Mouse (Mus musculus): ENCODE results near the gene Pef1. TPM values are rescaled to one million over a fixed set of nuclear protein-coding genes. Genes with fewer than 3 reads are reported as not detected.

The Pef1 gene
- total RNA-seq, 1 experiment from 2014 or later: 9.7 TPM

DNA sequence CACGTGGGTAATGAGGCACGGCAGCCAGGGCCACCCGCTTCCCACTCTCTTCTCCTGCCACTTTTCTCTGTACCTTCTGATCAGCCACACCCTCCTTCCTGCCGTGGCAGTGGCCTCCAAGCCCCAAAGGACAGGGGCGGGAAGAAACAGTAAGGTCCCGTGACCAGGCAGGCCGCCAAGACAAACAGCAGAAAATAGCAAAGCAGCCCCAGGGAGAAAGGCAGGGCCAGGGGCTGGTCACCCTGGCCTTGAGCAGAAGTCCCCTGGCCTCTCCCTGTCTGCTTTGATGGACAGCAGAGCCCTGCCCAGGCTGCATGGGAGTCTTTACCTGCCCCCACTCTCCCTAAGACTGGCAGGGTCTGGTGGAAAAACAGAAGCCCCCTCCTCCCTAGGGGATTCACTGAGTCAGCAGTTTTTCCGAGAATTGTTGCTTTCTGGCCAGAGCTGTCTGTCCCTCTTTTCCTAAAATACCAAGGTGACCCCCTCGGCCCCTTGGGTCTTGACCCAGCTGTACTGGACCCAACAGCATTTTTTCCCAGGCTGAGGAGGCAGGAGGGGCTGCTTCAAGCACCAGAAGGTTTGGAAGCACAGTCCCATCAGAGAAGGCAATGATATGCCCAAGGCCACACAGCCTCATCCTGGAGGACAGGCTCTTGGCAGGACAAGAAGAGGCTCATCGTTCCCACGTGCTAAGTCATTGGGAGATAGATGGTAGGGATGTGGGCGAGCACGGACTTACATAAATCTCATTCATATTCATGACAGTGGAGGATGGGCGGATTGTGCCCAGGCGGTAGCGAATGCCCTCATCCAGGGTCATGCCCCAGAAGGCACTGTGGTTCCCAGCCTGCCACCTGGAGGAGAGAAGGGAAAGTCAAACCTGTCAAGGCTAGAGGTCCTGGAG, 66.2 kb downstream of the Pef1 start:
- no peak for ATAC-seq (replicated peaks; ENCODE audit: insufficient number of reproducible peaks, low FRiP score, low TSS enrichment, poor library complexity, severe bottlenecking)

DNA sequence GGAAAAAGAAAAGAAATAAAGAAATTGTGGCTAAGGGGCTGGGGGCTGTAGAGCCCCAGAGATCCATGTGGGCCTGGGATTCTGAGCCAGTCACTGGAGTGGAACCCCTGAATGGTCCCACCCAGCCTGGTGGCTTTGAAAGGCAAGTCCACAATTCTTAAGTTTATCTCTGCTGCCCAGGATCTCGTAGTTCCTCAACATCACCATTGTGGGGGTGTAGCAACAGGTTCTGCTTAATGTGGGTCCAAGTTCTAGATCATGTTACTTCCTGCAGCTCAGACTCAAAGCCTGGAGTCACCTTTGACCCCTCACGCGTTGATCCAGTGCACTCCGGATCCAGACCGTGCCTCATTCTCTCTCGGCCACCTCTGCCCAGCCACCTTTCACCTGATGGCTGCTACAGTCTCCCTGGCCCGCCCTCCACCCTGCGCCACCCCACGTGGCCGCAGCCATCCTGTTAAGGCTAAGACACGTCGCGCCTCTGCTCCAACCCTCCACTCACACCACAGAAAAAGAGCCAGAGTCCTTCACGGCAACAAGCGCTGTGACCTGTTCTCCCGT, 67.1 kb downstream of the Pef1 start:
- no peak for ATAC-seq (replicated peaks; ENCODE audit: insufficient number of reproducible peaks, low FRiP score, low TSS enrichment, poor library complexity, severe bottlenecking)

DNA sequence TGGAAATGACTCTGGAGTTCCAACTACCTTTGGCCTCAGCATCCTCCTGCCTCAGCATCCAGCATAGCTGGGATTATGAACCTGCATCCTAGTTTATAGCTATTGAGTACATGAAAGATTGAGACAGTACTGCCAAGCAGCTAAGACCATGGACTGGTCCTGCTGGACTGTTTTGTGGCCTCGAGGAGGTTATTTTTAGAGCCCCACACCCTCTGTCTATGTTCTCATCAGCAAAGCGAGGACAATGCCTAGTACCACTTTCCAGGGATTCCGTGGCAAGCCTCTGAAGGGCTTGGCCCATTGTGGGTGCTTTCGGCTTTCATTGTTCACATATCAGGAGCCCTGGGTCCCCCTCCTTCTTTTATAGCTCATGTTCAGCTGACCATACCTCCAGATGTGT, 68.0 kb downstream of the Pef1 start:
- ATAC-seq (replicated peaks; ENCODE audit: insufficient number of reproducible peaks, low FRiP score, low TSS enrichment, poor library complexity, severe bottlenecking): no peak

DNA sequence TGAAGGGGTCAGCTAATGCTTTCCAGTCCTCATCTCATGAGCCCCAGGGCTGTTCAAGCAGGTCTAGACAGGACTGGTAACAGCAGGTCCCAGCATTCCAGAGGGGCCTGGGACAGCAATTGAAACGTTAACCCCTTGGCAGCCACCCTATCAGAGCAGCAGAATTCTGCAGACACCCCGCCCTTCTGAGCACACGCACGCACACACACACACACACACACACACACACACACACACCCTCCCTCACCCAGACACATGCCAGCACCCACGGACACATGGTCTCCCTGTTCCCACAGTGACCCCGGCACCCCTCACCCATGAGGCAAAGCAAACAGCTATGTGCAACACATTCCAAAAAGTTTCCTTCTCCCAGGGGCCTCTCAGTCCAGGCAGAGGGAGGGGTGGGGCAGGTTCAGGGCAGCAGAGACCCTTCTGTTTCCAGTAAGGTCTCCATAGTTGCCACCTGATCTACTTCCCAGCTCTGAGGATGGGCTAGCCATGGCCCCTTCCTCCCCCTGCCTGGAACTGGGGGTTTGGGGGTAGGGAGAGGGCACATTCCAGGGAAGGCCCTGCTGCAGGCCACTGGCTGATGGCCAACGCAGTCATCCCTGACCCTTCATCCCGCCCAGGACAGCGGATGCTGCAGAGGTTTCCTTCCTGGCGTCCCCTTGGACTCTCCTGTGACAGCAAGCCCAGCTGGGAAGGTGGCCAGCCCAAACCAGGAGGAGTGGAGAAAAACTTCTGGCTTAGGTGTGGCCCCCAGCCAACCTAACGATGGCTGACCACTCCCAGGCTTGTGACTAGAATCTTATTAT, 69.8 kb downstream of the Pef1 start:
- ATAC-seq (replicated peaks; ENCODE audit: insufficient number of reproducible peaks, low FRiP score, low TSS enrichment, poor library complexity, severe bottlenecking): no peak

DNA sequence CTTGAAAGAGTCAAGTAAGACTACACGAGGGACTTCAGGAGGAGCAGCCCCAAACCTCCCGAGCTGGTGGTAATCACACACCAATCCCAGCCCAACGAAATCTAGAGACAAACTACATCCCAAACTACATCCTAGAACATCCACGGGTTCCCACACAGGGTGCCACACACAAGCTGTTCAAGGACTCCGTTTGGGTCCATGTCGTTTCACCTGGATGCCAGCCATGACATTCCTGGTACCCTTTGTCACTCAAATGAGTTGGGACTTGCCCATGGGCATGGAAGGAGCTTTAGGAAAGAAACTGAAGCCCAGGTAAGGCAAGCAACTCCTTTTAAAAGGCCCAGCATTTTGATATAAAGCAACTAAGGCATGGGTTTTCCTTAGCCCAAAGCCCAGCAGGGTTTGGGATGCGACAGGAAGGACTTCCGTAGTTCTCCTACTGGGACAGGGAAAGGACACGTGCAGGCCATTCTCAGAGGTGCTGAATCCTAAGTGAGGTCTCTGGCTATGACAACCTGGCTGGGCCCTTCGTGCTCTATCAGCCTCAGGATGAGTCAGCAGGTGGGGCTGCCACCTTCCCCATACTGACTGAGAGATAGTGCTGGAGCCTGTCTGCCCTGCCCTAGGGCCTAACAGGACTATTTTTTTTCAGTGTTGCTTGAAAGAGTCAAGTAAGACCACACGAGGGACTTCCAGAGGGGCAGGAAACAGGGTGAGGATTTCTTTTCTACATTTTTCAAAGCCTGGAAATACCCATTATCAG, 70.9 kb downstream of the Pef1 start:
- no peak for ATAC-seq (replicated peaks; ENCODE audit: insufficient number of reproducible peaks, low FRiP score, low TSS enrichment, poor library complexity, severe bottlenecking)

DNA sequence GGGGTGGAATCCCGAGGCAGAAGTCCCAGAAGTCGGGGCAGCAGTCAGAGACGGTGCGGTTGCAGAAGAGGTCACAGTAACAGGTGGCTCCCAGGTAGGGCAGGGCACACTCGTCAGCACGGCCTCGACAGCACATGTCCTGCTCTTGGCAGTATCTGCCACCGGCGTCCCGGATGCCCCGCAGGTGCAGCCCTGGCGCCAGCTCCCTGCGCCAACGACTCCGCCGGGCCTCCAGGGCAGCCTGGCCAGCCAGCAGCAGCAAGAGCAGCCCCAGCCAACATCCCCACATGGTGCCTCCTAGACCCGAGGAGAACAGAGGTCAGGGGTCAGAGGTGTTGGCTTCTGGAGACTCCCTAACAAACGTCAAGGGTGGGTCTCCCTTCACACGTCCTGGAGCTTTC, 71.6 kb downstream of the Pef1 start:
- ATAC-seq (replicated peaks; ENCODE audit: insufficient number of reproducible peaks, low FRiP score, low TSS enrichment, poor library complexity, severe bottlenecking): no peak

DNA sequence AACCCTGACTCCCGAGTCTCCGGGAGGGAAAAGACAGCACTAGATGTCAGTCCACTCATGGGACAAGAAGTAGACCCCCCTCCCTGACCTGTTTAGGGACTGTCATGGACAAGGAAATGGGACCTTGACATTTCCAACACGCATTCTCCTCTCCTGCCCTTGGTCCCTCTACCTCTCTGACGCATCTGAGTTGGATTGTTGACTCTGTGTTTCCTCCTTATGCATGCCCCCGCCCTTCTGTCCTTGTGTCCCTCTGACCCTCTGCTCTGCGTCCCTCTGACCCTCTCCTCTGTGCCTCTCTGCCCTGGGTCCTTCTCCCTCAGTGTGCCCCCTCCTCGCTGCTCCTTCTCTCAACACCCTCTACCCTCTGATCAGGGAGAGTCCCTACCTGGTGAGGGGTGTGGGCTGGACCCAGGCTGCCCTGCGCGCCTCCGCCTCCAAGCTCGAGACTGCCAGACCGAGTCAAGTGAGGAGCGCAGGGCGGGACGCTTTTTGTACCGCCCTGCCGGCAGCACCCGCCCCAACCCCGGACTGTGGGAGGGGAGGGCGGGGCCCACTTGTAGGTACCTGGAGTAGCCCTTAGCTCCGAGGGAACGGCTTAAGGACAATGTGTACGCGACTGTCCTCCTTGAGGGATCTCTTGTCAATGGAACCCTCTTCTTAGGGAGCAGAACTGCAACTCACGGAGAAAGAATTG, 72.1 kb downstream of the Pef1 start:
- ATAC-seq (replicated peaks; ENCODE audit: insufficient number of reproducible peaks, low FRiP score, low TSS enrichment, poor library complexity, severe bottlenecking): no peak

DNA sequence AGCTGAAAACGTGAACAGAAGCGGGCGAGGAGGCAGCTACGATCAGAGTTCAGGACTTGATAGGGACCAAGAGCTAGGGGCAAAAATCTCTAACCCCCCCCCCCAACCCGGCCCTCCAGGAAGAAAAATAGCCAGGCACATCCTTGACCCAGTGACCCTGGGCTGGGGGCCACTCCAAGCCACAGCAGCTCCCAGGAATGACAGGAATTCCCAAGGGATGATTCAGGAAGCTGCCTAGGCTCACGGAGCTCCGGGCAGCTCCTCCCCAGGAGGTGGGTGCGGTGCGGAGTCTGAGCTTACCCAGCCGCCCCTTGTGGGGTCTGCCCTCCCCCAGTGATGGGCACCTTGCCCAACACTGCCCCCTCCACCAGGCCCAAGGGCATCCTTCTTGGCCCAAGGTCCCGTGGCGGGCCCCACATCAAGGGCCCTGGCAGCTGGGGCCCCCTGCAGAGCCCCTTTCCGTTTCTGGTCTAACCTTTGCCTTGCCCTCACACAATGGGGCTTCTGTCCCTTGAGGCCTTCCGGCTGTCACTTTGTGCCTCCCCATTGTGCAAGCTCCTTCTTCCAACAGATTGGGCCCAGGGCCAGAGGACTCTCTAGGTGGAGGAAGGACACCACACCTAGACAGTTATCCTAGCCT, 72.8 kb downstream of the Pef1 start, which contains the start of gene Tinagl1:
TSS of gene Tinagl1 (minus strand) at position 51 of the 640 bp plus-strand sequence.
- no peak for ATAC-seq (replicated peaks; ENCODE audit: insufficient number of reproducible peaks, low FRiP score, low TSS enrichment, poor library complexity, severe bottlenecking)

DNA sequence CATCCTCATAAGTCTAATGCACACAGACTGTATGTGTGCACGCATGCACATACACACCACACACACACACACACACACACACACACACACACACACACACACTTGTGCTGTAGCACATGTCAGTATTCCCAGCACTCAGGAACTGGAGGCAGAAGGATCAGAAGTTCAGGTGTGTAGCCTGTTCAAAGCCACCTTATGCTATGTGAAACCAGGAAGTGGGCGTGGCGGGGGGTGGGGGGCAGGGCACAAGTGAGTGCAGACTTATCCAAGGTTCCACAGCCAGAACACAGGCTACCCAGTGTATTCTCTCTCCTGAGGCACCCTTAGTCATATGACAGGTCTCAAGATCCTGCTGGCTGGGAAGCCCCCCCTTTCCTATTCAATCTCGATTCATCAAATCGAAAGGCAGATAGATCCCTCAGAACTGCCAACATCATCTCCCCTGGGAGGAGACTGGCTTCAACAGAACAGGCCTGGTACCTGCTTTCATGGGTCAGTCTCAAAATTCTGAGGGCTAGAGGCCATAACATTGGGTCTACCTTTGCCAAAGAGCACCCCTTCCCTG, 73.9 kb downstream of the Pef1 start:
- no peak for ATAC-seq (replicated peaks; ENCODE audit: insufficient number of reproducible peaks, low FRiP score, low TSS enrichment, poor library complexity, severe bottlenecking)

DNA sequence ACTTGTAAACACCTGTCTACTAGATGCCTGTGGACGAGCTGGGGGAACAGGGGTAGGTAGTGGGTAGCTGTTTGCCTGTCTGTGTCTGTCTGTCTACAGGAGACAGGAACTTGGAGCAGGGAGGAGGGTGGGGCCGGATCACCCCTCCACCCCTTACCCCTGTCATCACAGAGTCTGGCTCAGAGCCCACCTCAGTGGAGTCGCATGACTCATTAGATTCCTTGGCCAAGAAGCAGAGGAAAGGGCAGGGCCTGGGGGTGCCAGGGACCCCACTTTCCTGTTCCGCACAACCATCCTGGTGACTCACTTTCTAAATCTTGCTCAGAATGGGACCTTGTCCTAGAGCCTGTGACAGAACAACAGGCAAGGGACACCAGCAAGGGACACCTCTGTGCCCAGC, 74.7 kb downstream of the Pef1 start:
- ATAC-seq (replicated peaks; ENCODE audit: insufficient number of reproducible peaks, low FRiP score, low TSS enrichment, poor library complexity, severe bottlenecking): no peak

DNA sequence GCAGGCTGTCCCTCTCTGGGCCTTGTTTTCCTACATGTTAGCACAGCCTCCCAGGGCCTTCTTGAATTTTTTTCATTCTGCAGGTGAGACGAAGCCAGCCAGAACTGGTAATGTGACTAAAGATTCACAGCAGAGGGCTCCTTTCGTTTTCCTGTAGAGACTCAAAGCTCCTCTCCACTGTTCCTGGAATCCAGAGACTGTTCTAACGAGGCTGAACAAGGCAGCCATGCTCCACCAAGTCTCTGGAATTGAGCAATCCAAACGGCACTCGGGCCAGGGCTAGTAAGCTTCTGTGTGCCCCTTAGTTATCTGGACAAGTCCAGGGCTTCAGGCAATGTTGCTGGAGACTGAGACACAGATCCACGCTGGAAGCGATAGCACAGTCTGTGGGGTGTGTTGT, 75.2 kb downstream of the Pef1 start:
- no peak for ATAC-seq (replicated peaks; ENCODE audit: insufficient number of reproducible peaks, low FRiP score, low TSS enrichment, poor library complexity, severe bottlenecking)

Other genes with a start within 250 kb of the Pef1 start
- gene Spocd1, start 173.3 kb upstream of the Pef1 start, total RNA-seq (2017): not detected in 3 replicates
- 2.0 to 2.3 TPM in 2 of 3 replicates, not detected in the other for gene Adgrb2, start 117.7 kb upstream of the Pef1 start, total RNA-seq (2017)
- 0.19 TPM in 1 of 3 replicates, not detected in the others for gene Col16a1, start 54.7 kb upstream of the Pef1 start, total RNA-seq (2017)
- not detected in 3 replicates for gene Hcrtr1, start 36.8 kb downstream of the Pef1 start, total RNA-seq (2017)
- gene Tinagl1, start 72.6 kb downstream of the Pef1 start, total RNA-seq (2017): not detected in 3 replicates
- gene Gm853, start 119.8 kb downstream of the Pef1 start, total RNA-seq (2017): not detected in 3 replicates
- not detected in 3 replicates for gene Serinc2, start 176.6 kb downstream of the Pef1 start, total RNA-seq (2017)
- gene Fabp3, start 206.0 kb downstream of the Pef1 start, total RNA-seq (2017): 1.0 TPM in 1 of 3 replicates, not detected in the others
- not detected in 3 replicates for gene Gm10570, start 206.1 kb downstream of the Pef1 start, total RNA-seq (2017)